Mouse (Mus musculus) stomach, postnatal 0 days (tissue): ENCODE results near the gene Tnfsf10.

Experiments
- CTCF ChIP-seq: IDR thresholded peaks from 2 replicates; pipeline ENCODE4 v1.5.1; 2016; ENCODE audit warnings: antibody characterized with exemption, low read depth, mild to moderate bottlenecking, moderate library complexity
- EP300 ChIP-seq: optimal IDR thresholded peaks from 2 replicates; pipeline ENCODE3; 2016; ENCODE audit warnings: antibody characterized with exemption

- TF ChIP-seq CTCF (no peak), EP300 (no peak)
Measured at GRCm38 (mm10) chr3:27317288-27318024, 628 bp downstream of the Tnfsf10 start.
